Mouse (Mus musculus) lung, adult 2 months (tissue): ENCODE results near the gene Ermap. TPM values are rescaled to one million over a fixed set of nuclear protein-coding genes. Genes with fewer than 3 reads are reported as not detected.
A peak's percentile ranks its signal among the peaks of the same experiment; 100 is the strongest.

Experiments
- DNase-seq: peaks from one replicate; pipeline ENCODE4 v3.0.0; 2022
- H3K4me1 ChIP-seq: fragments of 200-500 bp; 2 replicates; pipeline ENCODE4 v1.6.1; 2011; ENCODE audit warnings: low read length; ENCODE audit not compliant: control insufficient read depth, insufficient read depth
- H3K4me3 ChIP-seq: fragments of 200-500 bp; replicated peaks from 2 replicates; pipeline ENCODE3; 2011; ENCODE audit warnings: low read depth, mild to moderate bottlenecking, control low read depth, low read length; ENCODE audit errors: extremely low read depth
- CTCF ChIP-seq: fragments of 200-500 bp; IDR thresholded peaks from 2 replicates; pipeline ENCODE4 v1.5.1; 2011; ENCODE audit warnings: mild to moderate bottlenecking, low read length, control low read depth; ENCODE audit not compliant: insufficient read depth
- POLR2A ChIP-seq: fragments of 200-500 bp; IDR thresholded peaks from 2 replicates; pipeline ENCODE4 v1.6.1; 2011; ENCODE audit warnings: low read depth, mild to moderate bottlenecking, control low read depth, low read length, borderline replicate concordance; ENCODE audit errors: extremely low read depth
- WGBS: fragments of 180-500 bp; shearing (Covaris S2); methylation state at CpG from one replicate; pipeline ENCODE4 v1.1.7; 2018; 5-methylcytosine and 5-hydroxymethylcytosine counted together
- polyA plus RNA-seq: library from polyadenylated mRNA; depleted of rRNA; stranded (reverse); fragments of >200 nt; gene quantifications from 2 replicates; pipeline ENCODE4 v1.2.3, GENCODE M21; 2012

Ermap gene
- polyA plus RNA-seq, 1 experiment: 0.66 TPM

- no peaks in the 10 kb centered on the region for H3K4me1 ChIP-seq
- WGBS: 80% methylated on average over 5 of the region's 5 CpGs
- DNase-seq: no peak
- no peak overlapping the region for H3K4me3 ChIP-seq
- TF ChIP-seq CTCF (no peak), POLR2A (no peak)
Observed at GRCm38 (mm10) chr4:119147347-119147746, 42.5 kb downstream of the Ermap start.

DNA sequence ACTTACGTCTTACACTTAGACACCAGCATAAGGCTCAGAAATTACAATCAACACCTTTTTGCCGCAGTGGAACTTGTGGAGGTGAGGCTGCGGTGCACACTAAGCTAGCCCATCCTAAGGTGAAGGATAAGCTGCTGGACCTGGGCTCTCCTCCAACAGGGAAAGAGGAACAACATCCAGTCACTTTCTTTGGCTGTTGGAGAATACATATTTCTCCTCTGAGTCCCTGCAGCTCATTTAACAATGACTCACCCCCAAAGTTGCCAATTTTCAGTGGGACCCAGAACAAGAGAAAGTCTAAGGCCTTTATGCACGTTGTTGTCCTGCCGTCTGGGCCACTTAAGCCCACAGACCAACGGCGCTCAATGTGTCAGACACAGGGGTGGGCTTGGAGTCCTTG is 43.0 kb downstream of the Ermap start:
- TF ChIP-seq CTCF (no peak), POLR2A (no peak)
- Histone ChIP-seq H3K4me1 (no peaks in the 10 kb centered on the region), H3K4me3 (no peak overlapping the region)
- WGBS: 75% methylated on average over 7 of the region's 7 CpGs
- no peak for DNase-seq

- H3K4me1 ChIP-seq: no peaks in the 10 kb centered on the region
- 34% methylated on average over 24 of the region's 24 CpGs for WGBS
- H3K4me3 ChIP-seq: no peak overlapping the region
- no peak for DNase-seq
- TF ChIP-seq CTCF: peak; percentile 49; the same call in 1 of the 2 replicates
- TF ChIP-seq POLR2A: no peak
Observed at GRCm38 (mm10) chr4:119142230-119142871, 47.5 kb downstream of the Ermap start.

DNA sequence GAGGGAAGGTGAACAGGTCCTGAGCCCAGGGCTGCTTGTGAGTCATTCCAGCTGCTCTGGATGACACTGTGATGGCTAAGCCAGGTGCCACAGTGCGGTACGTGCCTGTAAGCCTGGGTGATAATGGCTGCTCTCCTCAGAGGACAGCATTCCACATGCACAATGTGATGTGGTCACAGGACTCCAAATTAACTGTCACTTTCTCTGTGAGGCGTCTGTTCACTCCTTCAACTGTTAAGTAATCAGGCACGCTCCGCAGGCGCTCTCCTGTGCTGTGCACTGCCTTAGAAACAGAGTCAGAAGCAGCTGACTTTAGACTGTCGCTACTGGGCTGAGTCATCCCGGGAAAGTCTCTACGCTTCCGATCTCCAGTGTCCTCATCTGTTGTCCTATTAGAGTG is 48.6 kb downstream of the Ermap start:
- Histone ChIP-seq H3K4me1 (no peaks in the 10 kb centered on the region), H3K4me3 (no peak overlapping the region)
- DNase-seq: no peak
- WGBS: 56% methylated on average over 10 of the region's 10 CpGs
- no peak for TF ChIP-seq CTCF
- no peak for TF ChIP-seq POLR2A

DNA sequence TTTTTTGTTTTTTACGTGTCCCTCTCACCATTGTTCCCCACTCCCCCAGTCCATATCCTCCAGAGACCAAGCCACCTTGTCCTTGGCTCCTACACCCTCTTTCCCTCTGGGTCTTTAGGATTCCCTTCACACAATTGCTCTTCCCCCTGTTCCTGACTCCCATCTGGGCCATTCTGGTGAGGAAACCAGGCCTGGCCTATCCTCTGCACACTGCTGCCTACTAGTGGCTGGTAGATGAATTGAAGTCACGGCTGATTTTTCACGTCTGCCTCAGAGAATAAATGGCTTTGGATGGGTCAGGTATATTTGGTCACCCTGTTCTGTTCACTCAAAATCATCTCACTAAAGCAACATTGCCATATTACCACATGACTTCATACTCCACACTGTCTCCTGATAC is 49.7 kb downstream of the Ermap start:
- DNase-seq: no peak
- 48% methylated on average over 3 of the region's 3 CpGs for WGBS
- Histone ChIP-seq H3K4me1 (no peaks in the 10 kb centered on the region), H3K4me3 (no peak overlapping the region)
- TF ChIP-seq CTCF (peak; percentile 88), POLR2A (no peak)

DNA sequence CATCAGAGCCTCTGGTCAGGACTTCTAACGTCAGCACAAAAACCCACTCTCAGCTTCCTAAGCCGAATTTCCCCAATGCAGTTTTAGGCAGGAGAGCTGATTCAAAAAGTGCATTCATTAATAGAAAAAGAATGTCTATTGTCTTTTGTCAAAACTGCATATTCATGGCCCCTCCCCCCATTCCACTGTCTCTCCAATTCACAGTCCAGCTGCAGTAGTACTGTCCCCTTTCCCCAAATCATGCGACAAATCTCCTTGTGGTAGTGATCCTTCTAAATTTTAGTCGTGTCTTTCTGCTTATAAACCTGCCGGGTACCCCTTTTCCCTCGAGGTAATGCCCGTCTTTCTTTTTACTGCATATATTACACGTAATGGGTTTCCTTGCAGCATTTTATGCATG is 51.0 kb downstream of the Ermap start:
- no peak for TF ChIP-seq CTCF
- no peak for TF ChIP-seq POLR2A
- Histone ChIP-seq H3K4me1 (no peaks in the 10 kb centered on the region), H3K4me3 (no peak overlapping the region)
- WGBS: 63% methylated on average over 8 of the region's 8 CpGs
- DNase-seq: no peak

DNA sequence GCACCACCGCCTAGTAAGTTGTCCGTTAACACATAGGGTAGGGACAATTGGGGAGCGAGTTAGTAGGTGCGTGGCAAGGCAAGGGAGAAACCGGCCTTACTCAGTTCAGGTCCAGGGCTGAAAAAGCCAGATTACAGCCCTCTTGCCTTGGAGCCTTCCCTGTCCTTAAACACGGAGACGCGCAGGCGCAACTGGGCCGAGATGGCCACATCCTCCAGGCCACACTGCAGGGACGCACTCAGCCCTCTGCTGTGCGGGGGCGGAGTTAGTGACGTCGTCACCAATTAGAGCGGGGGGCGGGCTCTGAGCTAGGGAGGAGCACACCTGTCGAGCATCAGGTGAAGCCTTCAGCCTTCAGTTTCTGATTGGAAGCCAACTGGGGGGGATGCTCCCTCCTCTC is 51.6 kb downstream of the Ermap start:
- DNase-seq: peak; percentile 80
- no peaks in the 10 kb centered on the region for H3K4me1 ChIP-seq
- H3K4me3 ChIP-seq: no peak overlapping the region
- TF ChIP-seq POLR2A: peak; percentile 59; the same call in 1 of the 2 replicates
- TF ChIP-seq CTCF: no peak
- WGBS: 37% methylated on average over 18 of the region's 18 CpGs

- DNase-seq: no peak
- Histone ChIP-seq H3K4me3 (no peak overlapping the region), H3K4me1 (no peaks in the 10 kb centered on the region)
- WGBS: 80% methylated on average over 8 of the region's 8 CpGs
- TF ChIP-seq CTCF (no peak), POLR2A (no peak)
Observed at GRCm38 (mm10) chr4:119137313-119137712, 52.5 kb downstream of the Ermap start.

DNA sequence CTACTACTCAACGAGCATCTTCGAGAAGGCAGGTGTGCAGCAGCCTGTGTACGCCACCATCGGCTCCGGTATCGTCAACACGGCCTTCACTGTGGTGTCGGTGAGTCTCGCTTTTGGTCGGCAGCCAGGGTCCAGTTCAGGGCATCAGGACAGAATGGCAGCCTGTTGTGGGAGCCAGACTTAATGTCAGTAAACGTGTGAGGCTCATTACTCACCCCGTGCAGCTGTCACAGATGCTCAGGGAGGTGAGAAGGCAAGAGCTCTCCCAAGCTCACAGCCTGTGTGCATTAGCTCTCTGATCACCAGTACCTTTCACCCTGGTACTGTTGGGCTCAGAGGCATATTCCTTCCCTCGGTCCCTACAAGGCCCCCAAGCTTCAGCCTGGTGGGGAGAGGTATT is 56.0 kb downstream of the Ermap start:
- Histone ChIP-seq H3K4me3 (no peak overlapping the region), H3K4me1 (no peaks in the 10 kb centered on the region)
- 90% methylated on average over 13 of the region's 13 CpGs for WGBS
- no peak for TF ChIP-seq CTCF
- TF ChIP-seq POLR2A: no peak
- DNase-seq: no peak

DNA sequence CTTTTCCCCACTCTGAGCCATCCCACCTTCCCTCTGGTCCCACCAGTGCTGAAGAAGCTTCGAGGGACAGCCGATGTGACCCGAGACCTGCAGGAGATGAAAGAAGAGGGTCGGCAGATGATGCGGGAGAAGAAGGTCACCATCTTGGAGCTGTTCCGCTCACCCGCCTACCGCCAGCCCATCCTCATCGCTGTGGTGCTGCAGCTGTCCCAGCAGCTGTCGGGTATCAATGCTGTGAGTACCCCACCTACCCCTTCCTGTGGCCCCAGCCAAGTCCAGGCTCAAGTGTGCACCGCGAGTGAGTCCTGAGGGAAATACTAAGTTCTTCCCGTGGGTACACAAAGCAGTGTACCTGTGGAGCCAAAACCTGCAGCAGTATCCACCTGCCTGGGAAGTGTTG is 56.5 kb downstream of the Ermap start:
- Histone ChIP-seq H3K4me3 (no peak overlapping the region), H3K4me1 (no peaks in the 10 kb centered on the region)
- TF ChIP-seq CTCF (no peak), POLR2A (no peak)
- WGBS: 90% methylated on average over 13 of the region's 13 CpGs
- DNase-seq: no peak

DNA sequence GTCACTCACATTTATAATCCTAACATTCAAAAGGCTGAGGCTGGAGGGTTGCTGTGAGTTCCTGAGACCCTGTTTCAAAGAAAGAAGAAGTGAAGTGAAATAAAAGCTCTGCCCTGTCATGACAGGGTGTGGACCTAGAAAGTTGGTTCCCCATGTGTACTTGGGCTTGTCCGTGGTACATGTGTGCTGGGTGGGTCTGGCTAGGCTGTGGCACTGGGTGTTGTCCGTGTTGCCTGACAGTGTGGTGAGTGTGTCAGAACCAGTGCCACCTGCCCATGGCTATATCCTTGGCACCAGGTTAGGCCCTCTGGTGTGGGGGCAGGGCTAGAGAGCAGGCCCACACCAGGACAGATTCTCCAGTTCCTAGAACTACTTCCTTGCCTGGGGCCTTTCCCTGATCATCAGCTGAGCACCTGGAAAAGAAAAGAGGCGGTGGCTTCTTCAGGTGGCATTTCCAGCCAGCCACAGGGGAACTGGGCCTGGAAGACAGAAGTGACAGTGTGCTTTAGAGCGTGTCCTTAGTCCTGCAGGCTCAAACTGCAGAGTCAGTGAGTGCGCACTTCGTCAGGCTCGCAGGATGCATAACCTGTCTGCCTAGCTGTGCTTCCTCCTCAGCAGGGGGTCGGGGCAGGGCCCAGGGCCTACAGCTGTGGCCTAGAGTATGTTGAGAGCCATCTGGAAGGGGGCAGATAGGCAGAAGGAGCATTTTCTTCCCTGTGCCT is 58.5 kb downstream of the Ermap start:
- Histone ChIP-seq H3K4me1 (no peaks in the 10 kb centered on the region), H3K4me3 (no peak overlapping the region)
- WGBS: 78% methylated on average over 8 of the region's 8 CpGs
- DNase-seq: no peak
- TF ChIP-seq CTCF: no peak
- TF ChIP-seq POLR2A: no peak
